Mouse (Mus musculus): ENCODE data around the gene Bad. TPM values are rescaled to one million over a fixed set of nuclear protein-coding genes. Genes with fewer than 3 reads are reported as not detected.

Bad gene
- polyA plus RNA-seq, 1 experiment from 2014 or later, result 69.9 TPM

DNA sequence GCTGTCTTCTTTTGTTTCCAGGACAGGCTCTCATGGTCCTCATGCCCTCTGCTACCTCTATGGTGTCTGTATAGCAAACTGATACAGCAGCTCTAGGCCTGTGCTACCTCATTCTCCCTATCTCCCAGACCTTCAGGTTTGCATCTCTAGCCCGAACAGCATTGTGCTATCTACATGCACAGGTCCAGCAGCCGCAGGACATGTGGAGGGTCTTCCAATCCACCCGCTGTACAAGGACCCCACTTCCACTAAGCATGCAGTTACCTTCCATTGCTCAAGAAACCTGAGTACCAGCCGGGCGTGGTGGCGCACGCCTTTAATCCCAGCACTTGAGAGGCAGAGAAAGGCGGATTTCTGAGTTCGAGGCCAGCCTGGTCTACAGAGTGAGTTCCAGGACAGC lies 27.1 kb upstream of the Bad start:
- no peak for DNase-seq (ENCODE audit: low spot score)

GRCm38 (mm10) chr19:6915276-6915675 lies 26.4 kb upstream of the Bad start:
- DNase-seq (ENCODE audit: low spot score), result no peak

DNA sequence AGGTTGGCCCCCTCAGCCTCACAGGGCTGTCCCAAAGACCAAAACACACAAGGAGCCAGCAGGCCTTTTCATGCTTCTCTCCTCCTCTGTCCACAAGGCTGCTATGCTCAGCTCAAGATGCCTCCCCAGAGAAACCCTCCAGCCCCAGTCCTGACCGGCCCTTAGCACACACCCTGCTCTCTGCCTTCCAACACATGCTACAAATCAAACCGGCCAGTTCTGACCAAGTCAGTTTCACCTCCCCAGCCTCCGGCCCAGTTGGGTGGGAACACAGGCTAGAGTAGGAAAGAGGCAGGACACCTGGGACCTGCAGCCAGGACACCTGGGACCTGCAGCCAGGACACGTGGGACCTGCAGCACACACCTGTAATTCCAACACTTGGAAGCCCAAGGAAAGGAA lies 25.2 kb upstream of the Bad start:
- DNase-seq (ENCODE audit: low spot score), result no peak

GRCm38 (mm10) chr19:6918321-6918720 lies 23.3 kb upstream of the Bad start:
- DNase-seq (ENCODE audit: low spot score), result no peak

DNA sequence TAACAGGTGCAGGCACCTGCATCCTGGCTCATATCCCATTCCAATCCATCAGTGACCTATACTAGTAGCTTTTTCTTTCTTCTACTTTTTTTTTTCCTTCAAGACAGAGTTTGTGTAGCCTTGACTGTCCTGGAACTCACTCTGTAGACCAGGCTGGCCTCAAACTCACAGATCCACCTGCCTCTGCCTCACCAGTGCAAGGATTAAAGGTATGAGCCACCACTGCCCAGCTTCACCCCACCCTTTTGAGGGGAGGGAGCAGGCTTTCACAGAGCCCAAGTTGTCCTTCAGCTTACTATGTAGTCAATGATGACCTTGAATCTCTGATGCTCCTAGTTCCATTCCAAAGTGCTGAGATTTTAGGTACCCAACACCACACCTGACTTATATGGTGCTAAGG lies 22.2 kb upstream of the Bad start:
- DNase-seq (ENCODE audit: low spot score), result no peak

GRCm38 (mm10) chr19:6919876-6920740 lies 21.6 kb upstream of the Bad start:
- no peak for DNase-seq (ENCODE audit: low spot score)

DNA sequence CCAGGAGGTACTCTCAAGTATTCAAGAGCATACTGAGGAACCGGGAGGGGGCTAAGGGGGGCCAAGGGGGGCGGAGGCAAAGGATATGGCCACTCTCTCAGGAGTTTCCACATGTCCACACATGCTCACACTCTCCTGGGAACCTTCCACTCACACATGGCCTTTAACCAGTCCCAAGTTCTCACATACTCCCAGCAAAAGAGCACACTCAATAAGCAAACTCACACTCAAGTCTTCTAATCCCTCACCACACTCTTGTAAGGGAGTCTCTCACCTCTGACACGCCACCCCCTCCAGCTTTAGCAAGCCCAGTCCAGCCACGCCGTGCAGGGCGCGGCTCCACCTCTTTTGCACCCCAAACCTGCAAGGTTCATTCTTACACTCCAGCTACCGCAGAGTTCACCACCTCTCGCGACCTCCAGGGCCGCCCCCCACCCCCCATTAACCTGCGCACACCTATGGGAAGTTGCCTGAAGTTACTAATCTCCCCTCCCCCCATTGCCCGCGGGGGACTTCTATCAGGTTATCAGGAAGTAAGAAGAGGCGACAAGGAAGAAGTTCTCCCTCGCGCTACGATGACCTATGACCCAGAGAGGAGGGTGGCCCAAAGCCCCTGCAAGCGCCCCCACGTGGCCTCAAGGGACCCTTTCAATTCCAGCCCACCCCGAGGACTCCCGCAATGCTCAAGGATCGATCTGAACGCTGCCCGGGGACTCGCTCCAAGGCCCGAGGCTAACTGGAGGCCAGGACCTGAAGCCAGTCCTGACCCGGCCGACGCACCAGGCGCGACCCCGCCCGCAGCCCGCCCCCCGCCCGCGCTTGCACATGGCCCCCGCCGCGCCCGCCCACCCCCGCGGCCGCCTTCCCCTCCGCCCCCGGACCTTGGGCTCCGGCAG lies 20.7 kb upstream of the Bad start:
- DNase-seq (ENCODE audit: low spot score), result peak; percentile 69

- peak; percentile 100 for DNase-seq (ENCODE audit: low spot score)
Measured at GRCm38 (mm10) chr19:6921647-6922567, 19.8 kb upstream of the Bad start, which contains the start of gene Esrra. Gene Esrra (minus strand): TSS chr19:6921813.

DNA sequence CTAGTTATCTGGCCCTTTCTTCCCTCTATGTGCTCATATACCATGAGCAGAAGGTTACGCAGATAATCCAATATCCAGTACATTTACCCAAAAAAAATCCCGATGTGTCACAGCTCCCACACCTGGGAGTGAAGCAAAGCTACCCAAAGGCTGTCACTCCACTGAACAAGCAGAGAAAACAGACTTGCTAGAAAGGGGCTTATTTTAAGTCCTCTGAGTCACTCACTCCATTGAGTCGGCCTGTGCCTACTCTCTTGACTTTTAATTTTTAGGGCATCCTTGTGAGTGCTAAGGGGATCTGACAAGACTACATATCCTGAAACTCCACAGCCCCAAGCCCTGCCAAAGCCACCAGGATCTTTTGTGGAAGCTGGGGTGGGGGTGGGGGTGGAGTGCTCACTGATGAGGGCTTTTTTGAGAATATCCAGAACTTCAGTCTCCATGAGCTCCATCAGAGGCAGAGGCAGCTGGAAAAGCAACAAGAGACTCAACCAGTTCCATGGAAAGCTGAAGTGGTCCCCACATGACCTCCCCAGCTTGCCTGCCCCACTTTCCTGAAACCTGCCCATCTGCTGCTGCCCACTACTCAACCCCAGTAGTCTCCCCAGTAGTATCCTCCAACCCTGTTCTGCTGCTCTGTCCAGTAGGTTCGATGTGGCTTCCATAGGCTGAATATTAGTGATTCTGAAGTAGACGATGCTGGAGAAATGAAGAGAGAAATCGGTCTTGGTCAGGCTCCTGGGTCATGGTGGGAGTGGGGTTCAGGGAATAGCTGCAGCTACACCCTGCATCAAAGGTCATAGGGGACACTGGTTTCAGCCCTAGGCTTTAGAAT lies 18.5 kb upstream of the Bad start:
- DNase-seq (ENCODE audit: low spot score), result no peak

DNA sequence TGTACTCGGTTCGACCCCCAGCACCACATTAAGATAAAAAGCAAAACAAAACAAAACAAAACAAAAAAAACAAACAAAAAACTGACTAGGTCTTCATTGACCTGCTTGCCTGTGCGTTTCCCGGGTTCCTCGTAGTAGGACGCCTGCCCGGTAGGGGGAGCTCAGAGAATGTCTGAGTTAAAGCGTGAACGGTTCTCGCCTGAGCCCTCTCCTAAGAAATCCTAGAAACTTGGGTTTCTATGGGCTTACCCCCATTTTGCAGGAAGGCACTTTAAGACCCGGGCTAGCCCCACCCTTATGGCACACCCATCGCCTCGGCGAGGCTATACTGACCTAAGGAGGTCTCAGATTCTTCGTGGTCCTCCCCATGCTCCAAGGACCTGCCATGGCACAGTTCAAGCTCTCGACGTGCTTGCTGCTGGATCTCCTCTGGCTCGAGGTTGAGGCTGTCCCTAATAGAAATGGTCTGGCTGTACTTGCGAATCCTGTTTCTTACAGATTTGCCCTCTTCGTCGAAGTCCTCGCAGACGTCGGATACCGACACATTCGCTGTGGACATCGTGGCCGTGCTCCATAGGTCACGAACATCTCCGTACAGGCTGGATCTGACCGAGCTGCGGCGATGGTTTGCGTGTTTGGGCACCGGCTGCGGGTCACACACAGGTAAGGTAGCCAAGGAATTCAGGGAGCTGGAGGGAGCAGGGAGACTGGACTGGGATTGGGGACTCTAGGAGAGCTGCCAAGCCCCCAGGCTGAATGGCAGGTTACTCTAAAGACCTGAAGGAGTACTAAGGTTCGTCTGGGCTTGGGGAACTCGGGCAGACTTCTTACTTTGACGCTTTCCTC lies 17.0 kb upstream of the Bad start:
- DNase-seq (ENCODE audit: low spot score), result peak; percentile 79

- DNase-seq (ENCODE audit: low spot score), result no peak
Measured at GRCm38 (mm10) chr19:6925307-6925573, 16.4 kb upstream of the Bad start, which contains the start of gene Catsperz. Gene Catsperz (minus strand): TSS chr19:6925380.

DNA sequence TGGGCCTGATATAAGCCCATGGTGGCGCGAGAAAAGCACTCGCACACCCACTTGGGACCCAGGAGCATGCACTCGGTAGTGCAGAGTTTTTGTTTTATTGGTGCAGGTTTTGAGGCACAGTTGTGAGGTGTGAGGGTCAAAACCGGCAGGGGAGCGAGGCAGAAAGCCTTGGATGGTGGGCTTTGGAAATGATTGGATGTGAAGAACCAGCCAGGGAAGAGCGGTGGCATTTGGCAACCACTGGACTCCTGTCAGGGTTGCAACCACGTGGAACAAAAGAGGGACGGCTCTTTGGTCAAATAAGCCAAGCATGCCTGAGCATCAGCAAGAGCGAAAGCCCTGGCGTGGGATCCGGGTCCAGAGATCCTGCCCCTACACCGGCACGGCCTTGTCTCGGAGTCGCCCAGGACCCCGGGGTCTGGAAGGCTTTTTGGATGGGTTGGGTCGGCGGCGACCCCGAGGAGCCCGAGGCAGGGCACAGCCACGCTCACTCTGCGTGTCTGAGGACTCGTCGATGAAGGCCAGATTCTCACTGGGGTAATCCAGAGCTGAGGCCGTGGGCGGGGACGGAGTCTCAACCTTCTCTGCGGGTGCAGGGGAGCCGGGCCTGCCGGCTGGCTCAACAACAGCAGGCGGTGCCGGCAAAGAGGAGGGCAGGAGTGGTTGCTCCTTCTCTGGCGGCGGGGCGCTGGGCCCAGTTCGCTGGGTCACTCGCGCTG lies 15.9 kb upstream of the Bad start:
- no peak for DNase-seq (ENCODE audit: low spot score)

DNA sequence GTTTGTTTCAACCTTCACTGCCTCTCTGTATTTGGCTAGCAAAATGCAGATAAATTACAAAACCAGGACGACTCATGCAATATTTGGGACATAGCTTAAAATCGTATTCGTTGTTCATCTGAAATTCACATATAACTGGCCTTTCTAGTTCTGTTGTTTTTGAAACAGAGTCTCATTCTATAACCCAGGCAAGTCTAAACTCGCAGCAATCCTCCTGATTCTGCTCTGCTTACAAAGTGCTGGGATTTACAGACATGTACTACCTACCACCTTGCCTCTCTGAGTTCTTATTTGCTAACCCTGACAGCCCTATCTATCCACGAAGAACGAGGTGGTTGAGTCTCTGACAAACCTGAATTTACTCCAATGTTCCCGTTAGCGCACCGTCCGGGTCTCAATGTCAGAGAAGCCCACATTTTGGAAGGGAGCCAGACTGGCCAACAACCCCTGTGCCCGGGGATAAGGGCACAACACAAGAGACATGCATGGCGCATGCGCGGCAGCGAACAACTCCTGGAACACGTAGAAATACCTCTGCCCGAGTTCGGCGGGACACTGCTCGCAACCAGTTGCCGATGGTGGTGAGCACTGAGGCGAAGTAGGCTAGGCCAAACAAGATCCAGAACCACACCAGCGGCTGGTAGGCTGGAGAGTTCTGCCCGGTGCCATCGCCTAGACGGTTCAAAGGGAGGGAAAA lies 15.0 kb upstream of the Bad start:
- DNase-seq (ENCODE audit: low spot score), result peak; percentile 31

DNA sequence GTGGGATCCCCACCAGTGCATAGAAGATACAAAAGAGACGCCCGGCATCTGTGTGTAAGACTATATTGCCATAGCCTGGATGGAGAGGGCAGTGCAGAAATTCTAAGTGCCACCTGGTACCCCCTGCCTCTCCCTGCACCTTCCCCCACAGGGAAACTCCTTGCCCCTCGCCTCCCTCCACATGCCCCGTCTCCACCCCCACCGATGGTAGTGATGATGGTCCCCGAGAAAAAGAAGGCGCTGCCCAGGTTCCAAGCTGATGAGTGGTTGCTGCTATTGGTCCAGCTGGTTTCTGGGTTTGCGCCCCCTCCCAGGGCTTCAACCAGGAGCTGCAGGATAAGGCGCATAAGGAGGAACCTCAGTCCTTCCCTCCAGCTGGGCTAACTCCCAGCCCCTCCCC lies 13.6 kb upstream of the Bad start:
- DNase-seq (ENCODE audit: low spot score), result no peak

DNA sequence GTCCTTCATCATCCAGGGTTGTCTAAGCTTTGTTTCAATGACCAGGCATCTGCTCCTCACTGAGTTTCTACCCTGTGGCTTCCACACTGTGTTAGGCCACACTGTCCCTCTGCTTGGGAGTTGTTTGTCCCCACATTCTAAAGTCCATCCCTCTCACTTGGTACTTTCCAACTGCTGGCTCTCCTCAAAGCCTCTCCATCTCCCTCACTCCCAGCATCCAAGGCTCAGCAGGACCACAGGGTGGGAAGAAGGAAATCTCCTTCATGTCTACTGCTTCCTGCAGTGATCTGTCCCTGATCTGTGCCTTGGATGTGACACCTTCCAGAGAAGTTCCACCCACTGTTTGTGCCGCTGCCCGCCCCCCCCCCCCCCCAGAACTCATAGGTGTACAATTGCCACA lies 10.7 kb upstream of the Bad start:
- DNase-seq (ENCODE audit: low spot score), result no peak

GRCm38 (mm10) chr19:6932018-6932417 lies 9.6 kb upstream of the Bad start:
- DNase-seq (ENCODE audit: low spot score), result no peak

DNA sequence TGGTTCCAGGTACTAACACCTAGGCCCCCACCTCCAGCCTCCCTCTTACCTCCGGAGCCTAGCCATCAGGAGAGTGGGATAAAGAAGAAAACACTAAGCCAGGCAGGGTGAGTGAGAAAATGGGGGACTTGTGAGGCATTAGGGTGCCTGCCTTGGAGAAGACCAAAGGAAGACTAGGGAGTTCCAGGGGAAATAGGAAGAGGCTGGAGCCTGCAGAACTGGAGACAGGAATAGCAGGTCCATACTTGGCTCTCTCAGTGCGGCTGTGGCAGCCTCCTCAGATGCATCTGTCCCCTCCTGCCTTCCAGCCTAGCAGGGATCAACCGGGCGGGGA lies 8.6 kb upstream of the Bad start:
- no peak for DNase-seq (ENCODE audit: low spot score)

DNA sequence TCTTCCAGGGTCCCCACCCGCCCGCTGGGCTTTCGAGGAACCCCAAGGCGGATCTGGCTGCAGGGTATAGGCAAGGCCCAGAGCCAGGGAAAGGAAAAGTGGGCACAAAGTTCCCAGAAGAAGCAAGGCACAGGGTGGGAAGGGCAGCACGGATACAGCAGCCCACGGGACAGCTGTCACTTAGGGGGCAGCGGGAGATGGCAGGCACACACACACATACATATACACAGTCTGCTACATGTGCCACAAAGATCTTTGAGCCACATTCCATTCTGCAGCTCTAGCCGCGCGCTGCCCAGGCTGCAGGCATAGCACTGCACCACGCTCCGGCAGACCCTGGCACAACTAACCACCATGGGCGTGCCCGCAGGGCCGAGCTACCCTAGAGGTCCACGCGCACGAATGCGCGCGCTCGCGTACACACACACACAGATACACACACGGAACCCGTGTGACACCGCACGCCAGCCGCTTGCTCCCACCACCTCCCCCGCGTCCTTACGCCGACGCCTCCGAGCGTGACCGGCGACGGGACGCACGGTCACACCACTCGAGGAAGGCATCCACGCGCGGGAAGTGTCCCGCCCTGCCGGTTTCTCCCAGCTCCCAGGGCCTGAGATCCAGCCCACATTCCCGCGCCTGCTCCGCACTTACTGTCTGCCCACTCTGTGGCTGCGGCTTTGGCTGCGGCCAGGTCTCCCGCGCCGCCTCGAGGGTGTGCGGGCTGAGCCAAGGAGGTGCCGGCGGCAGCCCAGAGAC lies 8.0 kb upstream of the Bad start:
- no peak for DNase-seq (ENCODE audit: low spot score)
